Mouse (Mus musculus) neutrophil, adult 5-6 weeks (primary cell): Measurements from ENCODE around the gene Ccdc97. TPM values are rescaled to one million over a fixed set of nuclear protein-coding genes. Genes with fewer than 3 reads are reported as not detected.
"Not testable (repeated sequence)": the region's sequence is repeated elsewhere in the genome, so short reads cannot be mapped to it uniquely, and the experiment has no call there.

Experiments
- ATAC-seq: fragments of 151-379, 151-347 bp; 2 replicates; pipeline ENCODE4 v1.8.0; 2017; ENCODE audit warnings: mild to moderate bottlenecking, moderate TSS enrichment; ENCODE audit not compliant: insufficient number of reproducible peaks, poor library complexity, low FRiP score, severe bottlenecking; ENCODE audit errors: extremely low read depth
- total RNA-seq: library from RNA; stranded (forward); fragments of 200-1000 nt; gene quantifications from 2 replicates; pipeline ENCODE4 v1.2.3, GENCODE M21; 2017

Gene Ccdc97
- total RNA-seq, 1 experiment from 2014 or later, result 30.7 TPM

DNA sequence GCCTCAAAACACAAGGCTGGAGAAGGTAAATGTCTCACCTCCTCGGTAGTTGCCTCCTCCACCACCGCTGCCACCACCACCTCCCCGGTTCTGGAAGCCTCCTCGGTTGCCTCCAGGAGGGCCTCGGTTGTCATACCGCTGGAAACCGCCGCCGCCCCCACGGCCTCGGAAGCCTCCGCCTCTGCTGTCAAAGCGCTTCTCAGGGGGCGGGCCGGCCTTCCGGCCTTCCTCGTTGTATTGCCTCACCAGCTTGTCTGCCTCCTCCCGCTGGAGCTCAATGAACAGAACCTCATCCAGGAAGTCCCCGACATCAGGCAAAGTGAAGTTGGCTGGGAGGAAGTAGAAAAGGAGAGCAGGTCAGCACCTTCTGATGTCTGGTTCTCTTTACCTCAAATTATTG lies 7.0 kb upstream of the Ccdc97 start:
- ATAC-seq, result no peak

DNA sequence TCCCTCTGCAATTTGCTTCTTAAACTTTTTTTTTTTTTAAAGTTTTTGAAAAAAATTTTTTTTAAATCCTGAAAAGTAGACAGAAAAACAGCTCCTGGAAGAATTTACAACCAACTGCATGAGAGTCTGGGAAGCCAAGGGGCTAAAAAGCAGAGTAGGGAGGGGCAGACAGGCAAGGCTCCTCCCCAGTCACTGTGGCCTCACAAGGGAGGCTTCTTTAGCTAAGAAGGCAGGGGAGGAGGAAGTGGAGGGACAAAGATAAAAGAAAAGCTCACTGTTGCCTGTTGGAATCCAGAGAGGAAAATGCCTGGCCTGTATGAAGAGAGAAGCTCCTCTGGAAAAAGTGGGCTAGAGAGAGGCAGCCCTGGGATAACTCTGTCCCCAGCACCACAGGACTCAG lies 2.9 kb upstream of the Ccdc97 start:
- ATAC-seq, result not testable (repeated sequence)

DNA sequence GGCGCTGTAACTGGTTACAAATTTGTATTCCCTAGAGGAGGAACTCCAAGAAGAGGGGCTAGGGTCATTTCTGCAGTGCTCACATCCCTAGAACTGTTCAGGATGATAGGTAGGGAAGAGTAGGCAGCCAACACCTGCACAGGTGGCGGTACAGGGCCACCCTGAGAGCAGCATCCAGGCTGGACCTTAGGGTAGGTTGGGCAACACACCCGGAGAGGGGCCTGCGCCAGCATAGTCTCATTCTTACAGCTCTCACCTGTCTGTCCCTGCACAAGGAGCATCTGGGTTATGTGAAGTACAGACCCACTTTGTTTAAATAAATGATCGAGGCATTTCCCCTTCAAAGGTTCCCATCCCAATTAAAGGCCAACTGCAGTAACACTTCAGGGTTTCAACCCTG lies 1.9 kb upstream of the Ccdc97 start:
- ATAC-seq, result no peak

DNA sequence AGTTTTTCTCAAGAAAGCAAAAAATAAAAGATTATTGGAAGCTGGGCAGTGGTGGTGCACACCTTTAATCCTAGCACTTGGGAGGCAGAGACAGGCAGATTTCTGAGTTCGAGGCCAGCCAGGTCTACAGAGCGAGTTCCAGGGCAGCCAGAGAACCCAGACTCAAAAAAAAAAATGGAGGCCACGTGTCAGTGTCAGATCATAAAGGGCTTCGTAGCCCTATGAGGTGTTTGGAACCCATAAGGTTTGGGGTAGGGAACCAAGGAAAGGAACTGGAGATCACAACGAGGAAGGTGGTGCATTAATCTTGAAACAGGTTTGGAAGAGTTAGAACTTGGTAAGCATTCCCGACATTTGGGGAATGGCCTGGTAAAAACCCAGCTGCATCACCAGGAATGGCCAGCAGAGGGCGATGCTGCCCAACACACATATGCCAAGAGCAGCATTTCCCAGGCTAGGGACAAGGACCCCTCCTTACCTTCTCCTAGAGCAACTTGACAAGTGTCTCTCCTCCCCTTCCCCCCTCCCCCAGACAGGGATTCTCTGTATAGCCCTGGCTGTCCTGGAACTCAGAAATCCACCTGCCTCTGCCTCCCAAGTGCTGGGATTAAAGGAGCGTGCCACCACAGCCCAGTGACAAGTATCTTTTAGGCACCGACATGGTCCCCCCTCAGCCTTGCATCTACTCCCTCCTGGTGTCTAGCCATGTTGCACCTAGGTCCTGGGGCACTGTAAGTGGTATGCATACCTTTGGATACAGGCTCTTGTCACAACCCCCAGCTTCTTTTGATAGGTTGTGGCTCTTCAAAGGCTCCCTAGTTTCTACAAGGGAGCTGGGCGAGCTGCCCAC lies 1.1 kb upstream of the Ccdc97 start:
- ATAC-seq, result no peak

DNA sequence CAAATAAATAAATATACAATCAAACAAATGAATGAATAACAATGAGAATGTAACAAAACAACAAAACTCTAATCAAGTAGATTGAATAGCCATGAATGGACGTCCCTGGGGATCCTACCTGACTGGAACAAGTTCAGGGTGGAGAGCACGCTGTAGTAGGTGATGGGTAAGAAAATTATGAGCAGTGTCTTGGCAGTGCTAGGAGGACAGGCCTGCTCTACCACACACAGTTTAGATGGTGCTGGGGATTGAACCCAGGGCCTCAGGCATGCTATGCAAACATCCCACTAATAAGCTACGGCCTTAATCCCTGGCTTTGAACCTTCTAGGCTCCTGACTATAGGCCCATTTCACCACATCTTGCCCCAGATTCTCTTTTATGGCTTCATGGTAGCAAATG lies 1.4 kb downstream of the Ccdc97 start:
- ATAC-seq, result no peak

DNA sequence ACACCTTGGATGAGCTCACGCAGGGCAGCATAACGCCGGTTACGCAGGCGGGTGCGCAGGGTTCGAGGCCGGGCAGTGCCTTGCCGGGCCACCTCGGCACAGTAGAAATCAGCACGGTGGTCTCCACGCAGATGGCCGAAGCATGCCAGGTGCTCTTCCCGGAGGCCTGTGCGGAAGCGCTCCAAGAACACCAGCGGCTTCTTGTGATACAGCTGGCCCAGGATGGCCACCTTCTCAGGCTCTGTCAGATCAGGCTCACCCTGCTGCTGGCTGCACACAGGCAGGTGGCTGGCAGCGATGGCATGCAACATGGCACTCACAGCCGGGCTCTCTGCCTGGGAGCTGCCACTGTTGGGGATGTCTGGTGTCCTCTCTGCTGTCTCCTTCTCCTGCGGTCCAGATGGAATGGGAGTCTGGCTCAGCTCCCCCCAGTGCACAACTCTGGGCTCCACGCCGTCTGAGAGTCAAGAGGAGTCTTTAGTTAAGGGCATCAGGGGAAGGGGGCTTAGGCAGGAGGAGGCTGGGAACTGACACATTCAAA lies 3.1 kb downstream of the Ccdc97 start:
- ATAC-seq, result no peak

DNA sequence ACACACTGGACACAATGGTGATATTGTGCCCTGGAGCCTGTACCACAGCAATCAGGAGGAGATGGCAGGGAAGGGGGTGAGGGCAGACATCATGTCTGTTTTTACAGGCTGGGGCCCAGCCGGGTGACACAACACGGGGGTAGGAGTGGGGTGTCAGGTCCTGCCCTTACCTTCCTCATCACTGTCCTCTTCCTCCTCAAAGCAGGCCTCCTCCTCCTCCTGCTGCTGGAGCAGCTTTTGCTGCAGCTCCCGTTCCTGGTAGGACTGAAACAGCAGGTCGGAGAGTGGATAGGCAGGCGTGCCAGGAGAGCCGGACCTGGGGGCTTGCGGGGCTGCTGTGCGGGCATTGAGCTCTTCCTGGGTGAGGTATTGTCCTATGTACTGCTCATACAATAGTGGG lies 4.3 kb downstream of the Ccdc97 start:
- ATAC-seq, result no peak

DNA sequence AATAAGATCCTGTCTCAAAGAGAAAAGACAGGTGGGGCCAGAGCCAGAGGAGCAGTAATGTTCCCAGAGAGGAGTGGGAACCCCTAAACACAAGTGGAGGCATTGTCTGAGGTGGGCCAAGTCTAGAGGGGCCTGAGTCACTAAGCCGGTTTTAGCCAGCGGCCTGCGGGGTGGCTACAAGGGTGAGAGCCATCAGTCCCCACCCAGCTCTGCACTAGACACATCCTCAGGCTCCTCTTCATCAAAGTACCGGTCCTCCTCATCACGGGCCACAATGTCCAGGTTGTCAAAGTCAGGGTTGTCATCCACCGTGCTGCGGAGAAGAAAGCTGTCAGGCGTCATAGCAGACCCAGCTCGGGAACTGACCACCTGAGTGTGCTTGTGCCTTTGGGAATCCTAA lies 6.1 kb downstream of the Ccdc97 start:
- no peak for ATAC-seq

DNA sequence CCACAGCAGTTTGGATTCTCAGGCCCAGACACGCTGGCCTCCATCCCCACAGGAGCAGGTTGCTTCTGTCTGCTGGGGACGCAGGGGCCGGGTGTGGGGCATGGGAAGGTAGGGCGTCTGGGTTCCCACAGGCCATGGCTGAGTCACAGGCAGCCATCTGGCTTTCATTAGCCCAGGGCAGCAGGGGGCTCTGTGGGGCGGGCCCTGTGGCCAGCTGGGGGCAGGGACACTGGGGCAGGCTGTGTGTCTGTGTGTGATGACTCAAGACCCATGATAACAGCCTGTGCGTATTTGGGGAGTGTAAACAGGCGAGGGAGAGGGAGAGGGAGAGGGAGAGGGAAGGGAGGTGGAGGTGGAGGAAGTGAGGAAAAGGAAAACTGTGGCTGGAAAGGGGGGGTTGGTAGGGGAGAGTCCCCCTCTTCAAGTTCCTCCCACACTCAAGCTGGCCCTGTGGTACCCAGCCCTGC lies 7.1 kb downstream of the Ccdc97 start:
- no peak for ATAC-seq

DNA sequence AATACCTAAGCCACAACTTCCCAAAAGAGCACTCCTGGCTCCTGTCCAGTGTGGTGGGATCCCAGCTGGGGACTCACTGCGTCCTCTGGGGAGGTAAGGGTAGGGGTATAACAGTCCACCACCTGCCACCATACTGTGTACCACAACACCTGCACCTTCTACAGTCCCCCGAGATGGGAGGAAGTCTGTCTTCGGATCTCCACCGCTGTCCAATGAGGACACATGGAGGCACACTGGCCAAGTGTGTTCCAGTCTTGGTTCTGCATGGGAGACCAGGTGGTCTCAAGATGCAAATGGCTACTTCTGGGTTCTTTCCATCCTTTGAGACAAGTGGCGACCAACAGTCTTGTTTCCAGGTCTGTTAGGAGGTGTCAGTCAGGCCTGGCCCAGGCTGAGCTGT lies 7.7 kb downstream of the Ccdc97 start:
- no peak for ATAC-seq

DNA sequence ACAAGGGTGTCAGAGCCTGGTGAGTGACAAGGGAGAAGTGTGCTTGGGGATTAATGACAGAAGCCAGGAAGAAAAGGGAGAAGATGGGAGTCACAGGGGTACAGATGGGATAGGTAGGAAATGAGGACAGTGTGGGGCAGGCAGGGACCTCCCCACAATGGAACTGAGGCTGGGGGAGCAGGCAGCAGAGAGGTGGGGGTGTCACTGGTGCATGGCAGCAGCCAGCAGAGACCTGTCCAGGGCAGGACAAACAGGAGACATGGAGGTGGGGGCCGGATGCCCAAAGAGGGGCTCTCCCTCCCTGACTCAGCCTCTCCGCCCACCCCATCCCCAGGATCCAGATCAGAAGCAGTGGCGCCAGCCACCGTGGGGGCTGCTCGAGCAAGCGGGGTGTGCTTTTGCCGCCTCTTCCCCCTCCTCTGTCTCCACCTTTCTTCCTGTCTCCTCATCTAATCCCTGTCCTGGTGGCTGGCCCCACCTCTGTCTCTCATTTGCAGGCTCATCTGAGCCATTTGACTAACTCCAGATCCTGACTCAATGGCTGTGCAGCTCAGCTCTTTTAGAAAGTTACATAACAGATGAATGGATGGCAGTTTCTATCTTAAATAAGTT lies 8.3 kb downstream of the Ccdc97 start:
- no peak for ATAC-seq

DNA sequence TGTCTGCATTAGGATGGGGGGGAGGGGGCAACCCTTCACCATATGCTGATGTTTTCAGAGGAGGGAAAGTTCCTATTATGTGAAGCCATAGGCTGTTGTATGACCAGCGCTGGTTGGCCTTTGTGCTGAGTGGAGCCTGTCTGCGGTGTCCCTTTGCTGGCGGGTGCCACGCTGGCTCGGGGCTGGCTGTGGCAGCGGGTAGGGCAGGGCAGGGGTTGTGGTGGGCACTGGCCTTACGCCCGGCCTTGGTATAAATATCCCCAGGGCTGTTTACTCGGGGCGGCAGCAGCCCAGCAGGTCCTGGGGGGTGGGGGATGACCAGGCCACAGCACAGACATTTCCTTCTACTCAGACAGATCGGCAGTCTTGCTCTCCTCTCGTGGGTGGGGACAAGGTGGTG lies 8.9 kb downstream of the Ccdc97 start:
- no peak for ATAC-seq

DNA sequence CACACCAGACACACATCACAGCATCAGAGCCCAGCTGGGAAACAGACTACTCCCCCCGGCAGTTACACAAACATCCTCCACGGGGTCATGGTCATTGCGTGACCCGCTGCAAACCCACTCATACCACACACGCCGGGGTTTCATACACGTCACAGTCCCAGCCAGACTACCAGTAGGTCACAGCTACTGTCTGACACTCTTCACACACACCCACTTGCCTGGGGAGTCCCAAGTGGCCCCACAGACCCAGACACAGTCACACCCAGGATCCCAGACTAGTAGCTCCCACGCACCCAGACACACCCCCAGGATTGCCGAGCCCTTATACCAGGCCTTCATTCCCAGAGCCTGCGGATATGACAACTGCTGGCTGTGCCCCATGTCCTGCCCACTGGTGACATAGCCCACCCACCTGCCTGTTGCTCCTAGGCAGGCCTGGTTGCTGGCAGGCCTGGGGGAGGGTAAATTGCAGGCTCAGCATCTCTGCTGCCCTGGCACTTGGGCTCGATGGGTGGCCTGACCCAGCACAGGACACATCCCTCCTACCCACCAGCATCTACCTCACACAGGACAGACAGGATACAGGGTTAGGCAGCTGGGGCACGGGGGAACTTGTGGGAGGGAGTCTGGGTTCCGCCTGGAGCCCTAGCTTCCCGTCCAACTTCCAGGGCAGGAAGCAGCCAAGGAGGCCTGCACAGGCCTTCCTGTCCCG lies 11.2 kb downstream of the Ccdc97 start:
- peak; percentile 70 for ATAC-seq

DNA sequence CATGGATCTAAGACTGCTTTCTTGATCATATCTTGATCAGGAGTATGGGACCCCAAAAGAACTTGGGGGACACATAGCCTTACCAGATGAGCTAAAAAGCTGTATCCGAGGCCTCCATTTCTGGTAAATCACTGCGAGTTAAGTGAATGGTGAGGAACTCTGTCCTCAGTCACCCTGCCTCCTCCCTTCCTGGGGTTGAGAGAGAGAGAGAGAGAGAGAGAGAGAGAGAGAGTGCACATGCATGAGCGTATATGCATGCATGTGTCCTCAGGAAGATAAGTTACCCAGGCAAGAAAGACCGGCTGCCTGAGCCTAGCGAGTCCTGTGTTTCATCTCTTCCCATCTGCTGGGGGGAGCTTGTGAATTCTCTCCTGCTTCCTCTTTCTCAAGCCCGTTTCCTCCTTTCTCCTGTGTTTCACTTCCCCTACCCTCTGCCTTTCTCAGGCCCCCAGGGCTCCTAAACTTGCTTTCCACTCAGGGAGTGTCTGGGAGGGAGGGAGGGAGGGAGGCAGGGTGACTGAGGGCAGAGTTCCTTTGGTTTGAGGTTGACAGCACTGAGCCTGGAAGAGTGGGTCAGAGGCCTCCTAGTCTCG lies 12.2 kb downstream of the Ccdc97 start:
- peak; percentile 21; the same call in 1 of the 2 replicates for ATAC-seq

DNA sequence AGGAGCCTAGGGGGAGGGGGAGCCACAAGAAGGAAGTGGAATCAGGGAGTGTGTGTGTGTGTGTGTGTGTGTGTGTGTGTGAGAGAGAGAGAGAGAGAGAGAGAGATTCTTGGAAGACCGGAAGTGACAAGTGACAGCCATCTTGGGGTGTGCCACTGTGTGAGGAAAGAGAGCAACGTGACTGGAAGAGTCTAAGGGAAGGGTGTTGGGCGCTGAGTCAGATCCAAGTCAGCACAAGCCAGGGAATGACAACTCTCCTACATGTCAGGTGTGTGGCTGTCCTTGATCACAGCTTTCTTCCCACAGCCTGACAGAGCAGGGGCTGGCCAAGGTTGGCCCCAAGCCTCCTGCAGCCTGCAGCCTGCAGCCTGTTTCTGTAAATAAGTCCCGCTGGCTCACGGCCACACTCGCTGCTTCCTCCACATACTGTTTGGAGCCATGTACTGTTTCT lies 13.1 kb downstream of the Ccdc97 start:
- no peak for ATAC-seq

DNA sequence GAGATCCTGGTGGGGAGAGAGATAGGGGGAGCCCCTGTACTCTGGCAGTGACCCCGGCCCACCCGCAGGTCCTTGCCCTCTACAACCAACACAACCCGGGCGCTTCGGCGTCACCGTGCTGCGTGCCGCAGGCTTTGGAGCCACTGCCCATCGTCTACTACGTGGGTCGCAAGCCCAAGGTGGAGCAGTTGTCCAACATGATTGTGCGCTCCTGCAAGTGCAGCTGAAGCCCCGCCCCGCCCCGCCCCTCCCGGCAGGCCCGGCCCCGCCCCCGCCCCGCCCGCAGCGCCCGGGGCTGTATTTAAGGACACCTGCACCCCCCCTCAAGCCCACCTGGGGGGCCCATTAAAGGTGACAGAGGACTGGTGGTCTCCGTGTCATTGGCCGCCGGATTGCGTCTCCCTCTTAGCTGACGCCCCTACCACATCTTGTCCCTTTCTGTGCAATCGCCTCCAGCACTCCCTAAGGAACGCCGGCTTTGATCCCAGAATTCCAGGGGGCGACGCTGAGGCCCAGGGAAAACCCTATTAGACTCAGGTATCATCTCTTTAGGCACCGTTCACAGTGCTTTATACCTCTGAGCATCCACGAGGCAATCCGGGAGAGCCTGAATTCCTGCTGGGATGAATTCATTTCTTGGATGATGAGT lies 14.0 kb downstream of the Ccdc97 start:
- ATAC-seq, result no peak

DNA sequence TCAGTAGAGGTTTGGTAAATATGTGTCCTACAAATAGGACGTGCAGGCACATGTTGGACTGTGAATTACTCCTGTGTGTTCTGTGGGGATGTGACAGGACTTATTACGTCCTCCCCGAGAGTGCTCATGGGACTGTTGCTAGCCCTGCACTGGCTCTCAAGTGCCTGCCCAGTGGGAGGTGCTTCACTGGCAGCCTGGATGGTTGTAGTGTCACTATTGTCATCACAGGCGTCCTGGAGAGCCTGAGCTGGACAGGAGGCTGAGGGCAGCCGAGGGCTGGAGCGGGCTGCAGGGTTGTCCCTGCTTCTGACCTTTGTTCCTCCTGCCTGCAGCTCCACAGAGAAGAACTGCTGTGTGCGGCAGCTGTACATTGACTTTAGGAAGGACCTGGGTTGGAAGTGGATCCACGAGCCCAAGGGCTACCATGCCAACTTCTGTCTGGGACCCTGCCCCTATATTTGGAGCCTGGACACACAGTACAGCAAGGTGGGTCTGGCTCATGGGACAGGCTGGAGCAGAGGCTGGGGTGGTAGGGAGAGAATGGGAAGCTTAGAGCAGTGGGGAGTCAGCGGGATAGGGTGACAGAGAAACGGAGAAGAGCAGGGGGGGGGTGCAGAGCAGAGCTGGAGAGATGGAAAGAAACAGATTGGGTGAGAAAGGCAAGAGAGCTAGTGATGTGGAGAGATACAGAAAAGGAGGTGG lies 14.9 kb downstream of the Ccdc97 start:
- ATAC-seq, result no peak

DNA sequence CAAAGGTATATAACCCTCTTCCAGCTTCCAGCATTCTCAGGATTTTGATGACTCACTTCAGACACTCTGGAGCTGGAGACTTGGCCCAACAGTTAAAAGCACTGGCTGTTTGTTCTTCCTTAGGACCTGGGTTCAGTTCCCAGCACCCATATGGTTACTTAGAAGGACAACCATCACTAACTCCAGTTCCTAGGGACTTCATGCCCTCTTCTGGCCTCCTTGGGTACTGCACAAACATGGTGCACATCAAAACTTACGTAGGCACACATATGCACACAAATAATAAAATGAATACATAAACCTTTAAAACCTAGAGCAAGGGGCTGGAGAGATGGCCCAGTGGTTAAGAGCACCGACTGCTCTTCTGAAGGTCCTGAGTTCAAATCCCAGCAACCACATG lies 16.5 kb downstream of the Ccdc97 start:
- no peak for ATAC-seq
